Mouse (Mus musculus) cortical plate, adult 2 months (tissue): ENCODE data around the gene Uba2. TPM values are rescaled to one million over a fixed set of nuclear protein-coding genes. Genes with fewer than 3 reads are reported as not detected.
A peak's percentile ranks its signal among the peaks of the same experiment; 100 is the strongest.

Experiments used
- H3K27ac ChIP-seq: fragments of 200-500 bp; 2 replicates; pipeline ENCODE4 v1.5.1; 2012; ENCODE audit warnings: low read length, control low read depth, inconsistent platforms; ENCODE audit not compliant: insufficient read depth
- H3K4me1 ChIP-seq: fragments of 200-500 bp; 2 replicates; pipeline ENCODE4 v1.6.1; 2011; ENCODE audit warnings: low read length; ENCODE audit not compliant: control insufficient read depth, insufficient read depth
- H3K4me3 ChIP-seq: fragments of 200-500 bp; 2 replicates; pipeline ENCODE4 v1.5.1; 2011; ENCODE audit warnings: mild to moderate bottlenecking, low read length, control low read depth; ENCODE audit not compliant: insufficient read depth
- CTCF ChIP-seq: fragments of 200-500 bp; IDR thresholded peaks from 2 replicates; pipeline ENCODE4 v1.5.1; 2011; ENCODE audit warnings: mild to moderate bottlenecking, control low read depth, low read length; ENCODE audit not compliant: insufficient read depth; ENCODE audit errors: extremely low read depth
- POLR2A ChIP-seq: fragments of 200-500 bp; IDR thresholded peaks from 2 replicates; pipeline ENCODE4 v1.6.1; 2011; ENCODE audit warnings: mild to moderate bottlenecking, low read length, control low read depth; ENCODE audit not compliant: insufficient read depth; ENCODE audit errors: extremely low read depth
- polyA plus RNA-seq: library from polyadenylated mRNA; depleted of rRNA; stranded (reverse); fragments of >200 nt; gene quantifications from 2 replicates; pipeline ENCODE4 v1.2.3, GENCODE M21; 2012

The Uba2 gene
- polyA plus RNA-seq, 1 experiment: 97.3 TPM

DNA sequence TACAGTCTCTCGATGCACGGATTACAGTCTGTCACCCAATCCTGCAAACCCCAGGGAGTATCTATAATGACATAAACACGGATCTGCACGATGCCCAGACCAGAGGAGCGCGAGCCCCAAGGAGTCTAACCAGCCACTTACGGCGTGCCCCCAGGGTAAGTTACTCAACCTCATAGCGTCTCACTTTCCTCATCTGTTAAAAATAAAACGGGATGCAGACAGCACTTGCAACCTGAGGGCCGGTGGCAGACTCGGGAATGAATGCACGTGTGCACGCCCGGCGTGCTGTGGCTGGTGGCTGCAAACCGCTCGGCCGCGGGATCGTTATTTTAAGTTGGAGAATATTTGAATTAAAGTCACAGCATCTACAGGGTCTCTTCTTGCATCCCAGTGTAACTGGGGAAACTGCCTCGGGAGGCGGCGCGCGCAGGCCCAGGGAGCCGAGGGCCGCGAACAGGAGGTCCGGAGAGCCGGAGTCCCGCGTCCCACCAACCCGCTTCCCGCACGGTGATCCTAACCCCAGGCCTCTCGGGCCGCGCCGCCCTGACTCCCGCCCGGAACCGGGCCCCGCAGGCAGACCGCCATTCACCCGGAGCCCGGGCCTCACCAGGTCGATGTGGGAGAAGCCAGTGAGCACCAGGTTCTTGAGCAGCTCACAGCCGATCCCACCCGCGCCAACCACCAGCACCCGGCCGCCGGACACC, 1.5 kb downstream of the Uba2 start:
- TF ChIP-seq POLR2A: no peak
- peak overlapping the region; percentile 79; the same call in 1 of the 2 replicates for H3K27ac ChIP-seq
- no peaks in the 10 kb centered on the region for H3K4me1 ChIP-seq
- H3K4me3 ChIP-seq: peak overlapping the region; percentile 84

DNA sequence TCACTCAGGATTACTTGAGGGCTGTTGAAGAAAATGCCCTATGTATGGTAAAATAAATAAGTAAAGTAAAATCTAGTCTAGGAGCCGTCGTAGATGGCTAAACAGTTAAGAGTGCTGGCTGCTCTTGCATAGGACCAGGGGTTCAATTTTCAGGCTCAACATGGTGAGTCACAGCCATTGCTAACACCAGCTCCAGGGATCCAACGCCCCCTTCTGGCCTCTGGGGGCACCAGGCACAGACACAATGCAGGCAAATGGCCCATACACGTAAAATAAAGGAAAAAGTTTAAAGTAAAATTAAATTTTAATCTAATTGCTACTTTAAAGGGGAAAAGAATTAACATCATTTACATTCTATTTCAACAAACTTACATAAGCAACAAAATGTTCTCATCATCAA, 2.5 kb downstream of the Uba2 start:
- Histone ChIP-seq H3K4me3 (peak overlapping the region; percentile 84; the same call in 1 of the 2 replicates), H3K27ac (no peak overlapping the region), H3K4me1 (no peaks in the 10 kb centered on the region)
- no peak for TF ChIP-seq POLR2A
- 0 out of 2 replicates have a peak, but pooled peaks have one; percentile 9 for TF ChIP-seq CTCF

DNA sequence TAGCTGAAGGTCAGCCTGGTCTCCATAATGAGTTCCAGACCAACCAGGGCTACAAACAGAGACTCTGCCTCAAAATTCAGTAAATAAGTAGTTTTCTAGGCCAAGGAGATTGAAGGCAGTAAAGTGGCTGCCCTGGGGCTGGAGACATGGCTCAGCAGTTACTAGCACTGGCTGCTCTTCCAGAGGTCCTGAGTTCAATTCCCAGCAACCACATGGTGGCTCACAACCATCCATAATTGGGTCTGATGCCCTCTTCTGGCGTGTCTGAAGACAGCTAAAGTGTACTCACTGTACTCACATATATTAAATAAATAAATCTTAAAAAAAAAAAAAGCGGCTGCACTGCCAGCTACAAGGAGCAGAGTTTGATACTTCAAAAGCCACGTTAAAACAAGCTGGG, 3.4 kb downstream of the Uba2 start:
- TF ChIP-seq CTCF: no peak
- TF ChIP-seq POLR2A: no peak
- H3K4me1 ChIP-seq: no peaks in the 10 kb centered on the region
- no peak overlapping the region for H3K4me3 ChIP-seq
- H3K27ac ChIP-seq: no peak overlapping the region

DNA sequence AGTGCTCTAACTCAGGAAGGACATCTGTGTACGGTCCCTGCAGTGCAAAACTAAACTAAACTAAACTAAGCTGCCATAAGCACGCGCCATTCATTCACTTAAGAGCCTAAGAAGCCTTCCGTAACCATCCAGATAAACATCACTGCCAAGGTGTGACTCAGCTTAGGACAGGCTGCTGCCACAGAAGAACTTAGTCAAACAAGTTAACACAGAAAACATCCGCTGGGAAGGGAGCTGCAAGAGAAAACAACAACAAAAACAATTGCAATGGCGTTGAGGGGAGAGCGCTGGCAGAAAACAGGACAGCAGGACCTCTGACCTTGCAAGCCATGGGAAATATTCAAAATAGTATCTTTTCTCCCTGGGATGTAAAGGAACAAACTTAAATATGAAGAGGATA, 4.7 kb downstream of the Uba2 start:
- no peak for TF ChIP-seq CTCF
- no peak for TF ChIP-seq POLR2A
- H3K4me3 ChIP-seq: no peak overlapping the region
- no peaks in the 10 kb centered on the region for H3K4me1 ChIP-seq
- H3K27ac ChIP-seq: no peak overlapping the region

DNA sequence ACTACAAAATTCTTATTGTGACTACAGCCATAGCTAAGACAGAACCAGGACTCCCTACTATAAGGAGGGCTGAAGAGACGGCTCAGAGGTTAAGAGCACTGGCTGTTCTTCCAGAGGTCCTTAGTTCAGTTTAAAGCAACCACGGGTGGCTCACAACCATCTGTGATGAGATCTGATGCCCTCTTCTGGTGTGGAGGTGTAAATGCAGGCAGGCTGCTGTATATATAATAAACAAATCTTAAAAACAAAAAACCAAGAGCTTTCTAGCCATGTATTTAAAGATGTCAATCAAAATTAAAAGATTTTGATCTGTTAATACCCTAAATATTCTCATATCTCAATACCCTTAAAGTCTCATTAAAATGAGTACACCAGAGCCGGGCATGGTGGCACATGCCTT, 10.2 kb downstream of the Uba2 start:
- Histone ChIP-seq H3K4me1 (no peaks in the 10 kb centered on the region), H3K4me3 (no peak overlapping the region), H3K27ac (no peak overlapping the region)
- no peak for TF ChIP-seq POLR2A
- no peak for TF ChIP-seq CTCF

DNA sequence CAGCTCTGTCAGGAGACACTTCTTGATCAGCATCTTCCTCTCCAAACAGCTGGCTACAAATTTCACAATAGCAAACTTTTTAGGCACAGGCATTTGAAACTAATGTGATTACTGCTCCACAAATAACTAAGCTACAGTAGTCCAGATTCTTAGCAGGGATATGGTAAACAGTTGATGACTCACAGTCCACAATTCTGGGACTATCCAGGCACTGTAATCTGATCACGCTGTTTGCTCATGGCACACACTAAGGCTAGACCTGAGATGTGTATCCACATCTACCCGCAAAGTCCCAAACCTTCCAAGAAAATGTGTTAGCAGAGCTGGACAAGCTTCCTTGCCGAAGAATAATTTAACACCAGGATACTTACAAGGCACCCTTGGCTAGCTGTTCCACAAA, 11.4 kb downstream of the Uba2 start:
- no peaks in the 10 kb centered on the region for H3K4me1 ChIP-seq
- no peak overlapping the region for H3K27ac ChIP-seq
- H3K4me3 ChIP-seq: no peak overlapping the region
- TF ChIP-seq POLR2A (no peak), CTCF (no peak)

DNA sequence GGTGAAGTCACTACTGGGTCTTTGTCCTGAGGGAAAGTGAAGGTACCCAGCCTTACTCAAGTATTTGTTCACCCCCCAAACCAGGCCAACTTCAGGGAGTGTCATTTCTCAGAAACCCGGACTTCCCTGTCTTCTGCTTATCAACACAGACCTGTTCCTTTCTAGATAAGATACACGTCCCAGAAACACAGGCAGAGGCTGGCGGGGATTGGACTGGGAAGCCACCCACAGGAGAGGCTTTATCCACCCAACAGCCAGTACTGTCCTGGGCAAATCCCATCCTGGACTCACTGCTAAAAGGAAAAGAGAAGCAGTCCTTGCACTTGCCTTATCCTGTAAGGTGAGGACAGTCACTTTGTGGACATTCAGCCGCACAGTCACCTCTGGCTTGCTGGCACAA, 22.2 kb downstream of the Uba2 start:
- Histone ChIP-seq H3K4me3 (no peak overlapping the region), H3K4me1 (no peaks in the 10 kb centered on the region), H3K27ac (no peak overlapping the region)
- TF ChIP-seq POLR2A (no peak), CTCF (no peak)

DNA sequence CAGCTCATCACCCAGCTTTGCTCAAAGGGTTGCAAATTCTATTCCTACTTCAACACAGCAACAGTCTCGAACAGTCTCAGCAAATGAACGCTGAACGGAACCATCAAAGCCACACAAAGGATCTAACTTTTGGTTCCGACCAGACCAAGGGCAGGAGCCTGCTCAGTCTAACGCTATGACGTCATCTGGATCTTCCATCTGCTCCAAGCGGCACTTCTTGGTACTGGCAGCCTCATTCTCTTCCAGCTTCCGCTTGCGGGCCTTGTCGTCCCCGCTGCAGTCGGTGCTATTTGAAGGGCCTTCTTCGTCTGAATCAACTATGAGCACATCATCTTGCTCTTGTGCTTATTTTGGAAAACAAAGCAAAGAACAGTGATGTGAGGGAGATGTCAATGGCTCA, 28.3 kb downstream of the Uba2 start:
- no peak for TF ChIP-seq POLR2A
- no peak for TF ChIP-seq CTCF
- H3K4me3 ChIP-seq: no peak overlapping the region
- no peaks in the 10 kb centered on the region for H3K4me1 ChIP-seq
- no peak overlapping the region; the same call in 1 of the 2 replicates for H3K27ac ChIP-seq

DNA sequence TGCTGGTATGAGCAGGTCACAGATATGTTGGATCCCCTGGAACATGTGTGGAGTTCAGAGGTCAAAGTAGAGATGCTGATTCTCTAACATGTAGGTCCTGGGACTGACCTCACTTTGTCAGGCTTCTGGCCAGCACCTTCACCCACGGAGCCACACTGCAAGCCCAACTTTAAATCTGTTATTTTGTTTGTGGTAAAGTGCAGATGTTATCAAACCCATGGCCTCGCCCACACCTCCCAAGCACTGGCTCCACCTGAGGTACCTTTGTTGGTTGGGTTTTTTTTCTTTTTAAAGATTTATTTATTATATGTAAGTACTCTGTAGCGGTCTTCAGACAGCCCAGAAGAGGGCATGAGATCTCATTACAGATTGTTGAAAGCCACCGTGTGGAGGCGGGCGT, 29.9 kb downstream of the Uba2 start:
- no peak for TF ChIP-seq POLR2A
- TF ChIP-seq CTCF: no peak
- Histone ChIP-seq H3K4me3 (no peak overlapping the region), H3K27ac (no peak overlapping the region), H3K4me1 (no peaks in the 10 kb centered on the region)

DNA sequence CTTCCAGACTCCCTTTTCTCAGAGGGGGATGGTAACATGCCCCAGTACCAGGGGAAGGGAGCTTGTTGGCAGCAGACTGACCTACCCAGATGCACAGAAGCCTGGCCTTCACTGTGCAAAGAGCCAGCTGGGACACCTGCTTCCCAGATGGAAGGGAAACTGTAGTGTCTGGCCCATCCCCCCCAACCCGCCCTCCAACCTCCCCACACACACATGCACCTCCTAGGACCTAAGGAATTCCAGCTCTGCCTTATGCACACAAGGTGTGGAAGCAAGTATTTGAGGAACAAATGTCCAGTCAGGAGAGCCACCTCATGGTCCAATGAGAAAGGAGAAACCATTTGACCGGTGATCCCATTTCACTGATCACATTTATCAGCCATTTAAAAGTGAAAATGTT, 35.1 kb downstream of the Uba2 start:
- Histone ChIP-seq H3K4me1 (no peaks in the 10 kb centered on the region; the same call in 1 of the 2 replicates), H3K27ac (no peak overlapping the region), H3K4me3 (no peak overlapping the region)
- TF ChIP-seq CTCF: no peak
- TF ChIP-seq POLR2A: no peak
